ENCODE assay signal across 26 mouse cellular contexts in the genomic region with DNA sequence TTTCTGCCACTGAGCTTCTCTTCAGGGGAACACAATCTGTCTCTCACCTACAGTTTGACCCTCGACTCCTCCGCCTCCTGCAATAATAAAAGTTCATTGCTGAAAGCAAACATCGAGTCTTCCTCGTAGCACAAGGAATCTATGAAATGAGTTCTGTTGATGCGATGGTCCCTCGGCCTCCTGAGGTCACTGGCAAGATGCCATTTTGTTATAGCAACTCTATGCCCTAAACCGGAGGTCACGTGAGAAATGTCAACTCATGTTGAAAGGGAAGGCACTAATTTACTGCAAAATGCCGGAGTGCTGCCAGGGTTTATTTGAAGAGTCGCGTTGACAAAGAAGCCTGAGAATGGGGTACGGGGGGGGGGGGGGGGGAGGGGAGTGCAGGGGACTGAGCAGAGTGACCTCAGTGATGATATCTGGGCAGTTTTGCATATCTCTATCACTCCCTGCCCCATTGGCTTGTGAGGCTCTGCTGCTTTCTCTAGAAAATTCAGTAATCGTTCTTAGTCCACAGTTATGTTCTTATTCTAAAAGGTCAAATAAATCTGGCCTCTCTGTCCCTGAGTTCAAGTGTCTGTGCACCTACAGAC. TPM values are rescaled to one million over a fixed set of nuclear protein-coding genes. Genes with fewer than 3 reads are reported as not detected.
DNase-seq lines count a peak whose midpoint lies in the region; ATAC-seq lines count a peak whose summit lies in the region.
"Had no signal": no experiment of that assay in that cellular context is flagged by ENCODE, and none has a peak within 500 bp of the region (broad histone marks: within the 10 kb centered on the region; RNA-seq: fewer than 3 reads in every experiment).

No protein-coding gene starts in this region.

- no peak overlapping the region for H3K4me3 ChIP-seq in intestine, embryonic 16.5 days (ENCODE audit: low read length)
- H3K4me3 ChIP-seq in intestine, embryonic 15.5 days (replicated peaks) = no peak overlapping the region
- no peak overlapping the region for H3K4me3 ChIP-seq in midbrain, embryonic 11.5 days (ENCODE audit: low read depth, low read length)
- H3K4me3 ChIP-seq in midbrain, embryonic 15.5 days = no peak overlapping the region
- H3K4me3 ChIP-seq: embryonic facial prominence, embryonic 15.5 days; gastrocnemius, adult 2 months; layer of hippocampus, adult 2 months had no signal

- no peak overlapping the region for H3K27ac ChIP-seq in intestine, embryonic 16.5 days (ENCODE audit: low read length)
- no peak overlapping the region for H3K27ac ChIP-seq in intestine, embryonic 15.5 days
- no peak overlapping the region for H3K27ac ChIP-seq in midbrain, embryonic 11.5 days (ENCODE audit: low read depth, low read length)
- no peak overlapping the region for H3K27ac ChIP-seq in midbrain, embryonic 15.5 days
- H3K27ac ChIP-seq: embryonic facial prominence, embryonic 15.5 days; gastrocnemius, adult 2 months; kidney, postnatal 0 days; layer of hippocampus, adult 2 months had no signal

- H3K27me3 ChIP-seq in intestine, embryonic 16.5 days (replicated peaks; ENCODE audit: control insufficient read depth, insufficient read depth, low read length) = no peaks in the 10 kb centered on the region
- no peaks in the 10 kb centered on the region for H3K27me3 ChIP-seq in intestine, embryonic 15.5 days (replicated peaks)
- no peaks in the 10 kb centered on the region for H3K27me3 ChIP-seq in midbrain, embryonic 11.5 days (ENCODE audit: control insufficient read depth, insufficient read depth, low read length)
- no peaks in the 10 kb centered on the region for H3K27me3 ChIP-seq in midbrain, embryonic 15.5 days (replicated peaks)
- H3K27me3 ChIP-seq: CH12.LX; embryonic facial prominence, embryonic 15.5 days had no signal

- no peaks in the 10 kb centered on the region for H3K4me1 ChIP-seq in intestine, embryonic 16.5 days (ENCODE audit: control insufficient read depth, insufficient read depth, low read length)
- H3K4me1 ChIP-seq in intestine, embryonic 15.5 days (replicated peaks) = no peaks in the 10 kb centered on the region
- no peaks in the 10 kb centered on the region for H3K4me1 ChIP-seq in midbrain, embryonic 11.5 days (ENCODE audit: control insufficient read depth, insufficient read depth, low read length)
- no peaks in the 10 kb centered on the region for H3K4me1 ChIP-seq in midbrain, embryonic 15.5 days
- H3K4me1 ChIP-seq: embryonic facial prominence, embryonic 15.5 days had no signal

- ATAC-seq in intestine, embryonic 16.5 days = peak; percentile 36; the same call in 1 of the 2 replicates
- no peak for ATAC-seq in intestine, embryonic 15.5 days
- ATAC-seq in midbrain, embryonic 11.5 days (ENCODE audit: low FRiP score) = 0 out of 2 replicates have a peak, but pooled peaks have one; percentile 22
- no peak for ATAC-seq in midbrain, embryonic 15.5 days (replicated peaks)
- ATAC-seq in cerebellum, adult (ENCODE audit: insufficient number of reproducible peaks, low FRiP score, low TSS enrichment) = no peak
- ATAC-seq: forebrain, embryonic 14.5 days had no signal

- H3K9ac ChIP-seq in intestine, embryonic 16.5 days (ENCODE audit: low read depth, low read length) = no peak overlapping the region
- no peak overlapping the region for H3K9ac ChIP-seq in intestine, embryonic 15.5 days
- no peak overlapping the region for H3K9ac ChIP-seq in midbrain, embryonic 11.5 days (ENCODE audit: low read length)
- no peak overlapping the region for H3K9ac ChIP-seq in midbrain, embryonic 15.5 days
- H3K9ac ChIP-seq: embryonic facial prominence, embryonic 15.5 days had no signal

- H3K4me2 ChIP-seq in intestine, embryonic 16.5 days (ENCODE audit: low read depth, low read length) = no peak overlapping the region
- no peak overlapping the region for H3K4me2 ChIP-seq in intestine, embryonic 15.5 days (replicated peaks)
- no peak overlapping the region for H3K4me2 ChIP-seq in midbrain, embryonic 11.5 days
- no peak overlapping the region for H3K4me2 ChIP-seq in midbrain, embryonic 15.5 days
- H3K4me2 ChIP-seq: embryonic facial prominence, embryonic 15.5 days; heart, embryonic 11.5 days had no signal

- no peaks in the 10 kb centered on the region for H3K9me3 ChIP-seq in intestine, embryonic 16.5 days (ENCODE audit: control insufficient read depth, low read length)
- no peaks in the 10 kb centered on the region for H3K9me3 ChIP-seq in intestine, embryonic 15.5 days
- H3K9me3 ChIP-seq in midbrain, embryonic 11.5 days (ENCODE audit: control insufficient read depth, low read length) = no peaks in the 10 kb centered on the region
- no peaks in the 10 kb centered on the region for H3K9me3 ChIP-seq in midbrain, embryonic 15.5 days
- H3K9me3 ChIP-seq: embryonic facial prominence, embryonic 15.5 days; G1E had no signal

- 40% methylated on average over 13 of the region's 13 CpGs for WGBS in intestine, embryonic 16.5 days
- WGBS in intestine, embryonic 15.5 days = 40% methylated on average over 13 of the region's 13 CpGs
- WGBS in midbrain, embryonic 11.5 days = 73% methylated on average over 13 of the region's 13 CpGs
- WGBS in midbrain, embryonic 15.5 days = 69% methylated on average over 13 of the region's 13 CpGs

- no peak for DNase-seq in midbrain, embryonic 11.5 days (ENCODE audit: low spot score, missing footprints)
- DNase-seq in embryo, embryonic 11 days = peak; percentile 7
- no peak for DNase-seq in kidney, postnatal 10 days
- DNase-seq: adrenal gland, adult 2 months; B cell, adult 2 months; cerebellum, adult 18-20 months; cerebellum, postnatal 14 days; gastrocnemius, adult 2 months; kidney, adult 2 months; right cerebral cortex, postnatal 25 days; spleen, adult 18-20 months had no signal

- no peaks in the 10 kb centered on the region for H3K36me3 ChIP-seq in intestine, embryonic 16.5 days (ENCODE audit: control insufficient read depth, insufficient read depth, low read length)
- no peaks in the 10 kb centered on the region for H3K36me3 ChIP-seq in intestine, embryonic 15.5 days
- H3K36me3 ChIP-seq in midbrain, embryonic 11.5 days (ENCODE audit: control insufficient read depth, insufficient read depth, low read length) = no peaks in the 10 kb centered on the region
- no peaks in the 10 kb centered on the region for H3K36me3 ChIP-seq in midbrain, embryonic 15.5 days (replicated peaks)
- H3K36me3 ChIP-seq: embryonic facial prominence, embryonic 15.5 days; G1E had no signal

RNA-seq across cellular contexts. Expression of a gene that starts 7.1 kb away (rescaled TPM):
- not detected in 2 replicates for polyA plus RNA-seq in intestine, embryonic 16.5 days (2015; fragmentation: Nextera tagmentation; extraction: Ambion mirVana)
- 0.04 TPM in 1 of 2 replicates, not detected in the other for polyA plus RNA-seq in intestine, embryonic 15.5 days (2015; fragmentation: Nextera tagmentation; extraction: Ambion mirVana)
- polyA plus RNA-seq in midbrain, embryonic 11.5 days (2014; fragmentation: Nextera tagmentation; extraction: Ambion mirVana) = not detected in 2 replicates
- 0.08 and 0.14 TPM in 2 replicates for polyA plus RNA-seq in midbrain, embryonic 15.5 days (2015; fragmentation: Nextera tagmentation; extraction: Ambion mirVana)
- polyA plus RNA-seq: adrenal gland, adult 2 months; forebrain, embryonic 14.5 days; G1E; gonadal fat pad, adult 2 months; kidney, adult 2 months; kidney, postnatal 0 days; liver, adult 2 months; liver, embryonic 16.5 days; urinary bladder, adult 2 months had no signal

Comparison
In these comparisons a context has a peak if more than half of its experiments do, and no peak if none do; other contexts are left out.
1. ATAC-seq: peak in intestine, embryonic 16.5 days (single experiment) and midbrain, embryonic 11.5 days (single experiment); none in intestine, embryonic 15.5 days (single experiment), midbrain, embryonic 15.5 days (single experiment) and cerebellum, adult (single experiment).